Mouse (Mus musculus) central nervous system, embryonic 18 days (tissue): ENCODE data around the gene Ebna1bp2. TPM values are rescaled to one million over a fixed set of nuclear protein-coding genes. Genes with fewer than 3 reads are reported as not detected.

ENCODE experiments used
- polyA plus RNA-seq: library from polyadenylated mRNA; depleted of rRNA; stranded (reverse); fragments of >200 nt; gene quantifications from 2 replicates; pipeline ENCODE4 v1.2.3, GENCODE M21; 2012; rRNA removed

Gene Ebna1bp2
- 88.1 and 94.5 TPM in 2 replicates for polyA plus RNA-seq

DNA sequence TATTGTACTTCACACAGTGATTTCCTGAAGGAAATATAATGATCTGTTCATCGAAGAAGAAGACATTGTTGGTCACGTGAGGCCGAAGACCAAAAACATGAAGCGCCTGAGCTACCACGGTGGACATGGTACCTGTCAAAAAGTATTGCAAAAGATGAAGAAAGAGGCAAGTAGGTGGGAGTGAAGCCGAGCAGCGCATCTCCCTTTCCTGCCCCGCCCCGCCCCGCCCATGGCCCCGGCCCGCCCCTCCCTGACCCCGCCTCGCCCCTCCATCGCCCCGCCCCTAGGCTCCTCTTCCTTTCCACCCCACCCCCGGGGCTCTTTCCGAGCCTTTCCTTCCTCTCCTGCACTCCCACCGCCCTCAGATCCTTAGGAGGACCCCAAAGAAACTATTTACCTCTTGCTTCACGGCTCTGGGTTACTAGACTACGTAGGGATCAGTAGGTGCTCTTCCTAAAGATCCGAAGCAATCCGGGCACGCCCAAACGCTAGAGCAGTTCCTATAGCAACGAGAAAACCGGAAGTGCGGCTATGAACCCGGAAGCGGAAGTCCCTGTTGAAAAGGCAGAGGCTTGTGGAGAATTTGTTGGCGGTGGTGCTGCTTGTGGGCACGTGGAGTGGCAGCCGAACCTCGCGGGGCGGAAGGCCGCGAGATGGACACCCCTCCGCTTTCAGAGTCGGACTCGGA is at the start of gene Ebna1bp2, which contains the start of gene Cfap57:
Gene Ebna1bp2, plus strand, starts transcription at position 521 of the 688 bp plus-strand sequence.
Gene Cfap57, minus strand, starts transcription at position 499 of the 688 bp plus-strand sequence.

DNA sequence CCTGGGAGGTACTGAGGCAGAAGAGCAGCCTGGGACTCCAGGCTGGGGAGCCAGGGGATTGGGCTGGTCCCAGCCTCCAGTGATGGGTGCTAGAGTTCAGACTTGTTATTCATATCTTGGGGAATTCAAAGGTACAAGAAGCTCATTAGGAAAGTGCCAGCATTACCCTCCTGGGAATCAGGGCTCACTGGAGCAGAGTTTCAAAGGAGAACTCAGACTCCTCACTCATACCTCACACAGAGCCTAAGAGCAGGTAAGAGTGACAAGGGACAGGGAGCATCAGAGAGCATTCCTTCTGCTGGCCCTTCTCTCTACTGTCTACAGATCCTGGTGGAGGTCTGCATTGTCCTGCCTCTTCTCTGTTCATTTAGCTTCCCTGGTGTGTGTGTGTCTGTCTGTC is 38.1 kb downstream of the Ebna1bp2 start, which contains the start of gene Olfr62:
Gene Olfr62, plus strand, starts transcription at position 301 of the 400 bp plus-strand sequence.

Other genes with a start within 250 kb of the Ebna1bp2 start
- gene Szt2, start 211.5 kb upstream of the Ebna1bp2 start, polyA plus RNA-seq = 27.6 and 31.4 TPM in 2 replicates
- 84.1 and 84.8 TPM in 2 replicates for gene Med8, start 211.5 kb upstream of the Ebna1bp2 start, polyA plus RNA-seq
- gene Elovl1, start 192.7 kb upstream of the Ebna1bp2 start, polyA plus RNA-seq = 46.5 and 49.8 TPM in 2 replicates
- gene Cdc20, start 183.4 kb upstream of the Ebna1bp2 start, polyA plus RNA-seq = 25.4 and 26.0 TPM in 2 replicates
- 0.03 TPM in 2 replicates for gene Mpl, start 163.3 kb upstream of the Ebna1bp2 start, polyA plus RNA-seq
- 12.6 and 13.4 TPM in 2 replicates for gene Tie1, start 130.7 kb upstream of the Ebna1bp2 start, polyA plus RNA-seq
- gene 2610528J11Rik, start 93.8 kb upstream of the Ebna1bp2 start, polyA plus RNA-seq = 0.05 and 0.34 TPM in 2 replicates
- 0.45 and 0.92 TPM in 2 replicates for gene Tmem125, start 76.8 kb upstream of the Ebna1bp2 start, polyA plus RNA-seq
- gene Cfap57, start within 50 bp of the Ebna1bp2 start, polyA plus RNA-seq = 0.92 and 1.3 TPM in 2 replicates
- not detected in 2 replicates for gene Olfr62, start 38.2 kb downstream of the Ebna1bp2 start, polyA plus RNA-seq
- 0.01 and 0.08 TPM in 2 replicates for gene Olfr1342, start 72.0 kb downstream of the Ebna1bp2 start, polyA plus RNA-seq
- gene Olfr1341, start 82.7 kb downstream of the Ebna1bp2 start, polyA plus RNA-seq = not detected in 2 replicates
- gene Olfr1340, start 99.3 kb downstream of the Ebna1bp2 start, polyA plus RNA-seq = not detected in 2 replicates
- not detected in 2 replicates for gene Olfr1339, start 111.4 kb downstream of the Ebna1bp2 start, polyA plus RNA-seq
- gene Olfr1338, start 137.9 kb downstream of the Ebna1bp2 start, polyA plus RNA-seq = not detected in 2 replicates
- gene Olfr1337, start 161.8 kb downstream of the Ebna1bp2 start, polyA plus RNA-seq = not detected in 2 replicates
- gene Olfr1335, start 189.1 kb downstream of the Ebna1bp2 start, polyA plus RNA-seq = not detected in 2 replicates
- gene Olfr1333, start 215.5 kb downstream of the Ebna1bp2 start, polyA plus RNA-seq = not detected in 2 replicates
- not detected in 2 replicates for gene Olfr1331, start 243.8 kb downstream of the Ebna1bp2 start, polyA plus RNA-seq